Mouse (Mus musculus) thymus, postnatal 14 days (tissue): ENCODE results near the gene Aldoart2.
"Not testable (repeated sequence)": the region's sequence is repeated elsewhere in the genome, so short reads cannot be mapped to it uniquely, and the experiment has no call there.

ENCODE experiments used
- DNase-seq: peaks from one replicate; pipeline ENCODE4 v3.0.0; 2021

Aldoart2 gene

GRCm38 (mm10) chr12:55586936-55587335 lies 21.9 kb downstream of the Aldoart2 start:
- DNase-seq = not testable (repeated sequence)

GRCm38 (mm10) chr12:55598537-55598886 lies 33.5 kb downstream of the Aldoart2 start:
- no peak for DNase-seq

GRCm38 (mm10) chr12:55598887-55599561 lies 34.0 kb downstream of the Aldoart2 start, which contains the start of gene Insm2:
Insm2 (plus strand) TSS chr12:55599427.
- DNase-seq = peak; percentile 5

GRCm38 (mm10) chr12:55599639-55600502 lies 34.8 kb downstream of the Aldoart2 start:
- DNase-seq = peak; percentile 40

GRCm38 (mm10) chr12:55600503-55600994 lies 35.5 kb downstream of the Aldoart2 start:
- no peak for DNase-seq

- DNase-seq = no peak
Observed at GRCm38 (mm10) chr12:55604411-55604810, 39.4 kb downstream of the Aldoart2 start.

- no peak for DNase-seq
Observed at GRCm38 (mm10) chr12:55607902-55608301, 42.9 kb downstream of the Aldoart2 start.

- no peak for DNase-seq
Observed at GRCm38 (mm10) chr12:55610812-55611211, 45.8 kb downstream of the Aldoart2 start.
